Mouse (Mus musculus) lung, postnatal 14 days (tissue): Measurements from ENCODE around the gene Kifap3.

ENCODE experiments used
- DNase-seq: peaks from one replicate; pipeline ENCODE4 v3.0.0; 2021

Gene Kifap3

GRCm38 (mm10) chr1:163898291-163898764 lies 118.9 kb downstream of the Kifap3 start:
- DNase-seq = no peak

GRCm38 (mm10) chr1:163899575-163899974 lies 120.2 kb downstream of the Kifap3 start:
- no peak for DNase-seq

- DNase-seq = no peak
Measured at GRCm38 (mm10) chr1:163900168-163900567, 120.8 kb downstream of the Kifap3 start.

- no peak for DNase-seq
Measured at GRCm38 (mm10) chr1:163903411-163903810, 124.0 kb downstream of the Kifap3 start.

- no peak for DNase-seq
Measured at GRCm38 (mm10) chr1:163907007-163907811, 127.8 kb downstream of the Kifap3 start.

- no peak for DNase-seq
Measured at GRCm38 (mm10) chr1:163908389-163908788, 129.0 kb downstream of the Kifap3 start.

- peak; percentile 46 for DNase-seq
Measured at GRCm38 (mm10) chr1:163910343-163910742, 131.0 kb downstream of the Kifap3 start.

- no peak for DNase-seq
Measured at GRCm38 (mm10) chr1:163910785-163911184, 131.4 kb downstream of the Kifap3 start.

- no peak for DNase-seq
Measured at GRCm38 (mm10) chr1:163911981-163912380, 132.6 kb downstream of the Kifap3 start.

GRCm38 (mm10) chr1:163917349-163918160 lies 138.2 kb downstream of the Kifap3 start:
- no peak for DNase-seq

- no peak for DNase-seq
Measured at GRCm38 (mm10) chr1:163924093-163924492, 144.7 kb downstream of the Kifap3 start.

GRCm38 (mm10) chr1:163928846-163929245 lies 149.5 kb downstream of the Kifap3 start, which contains the start of gene Scyl3:
Gene Scyl3 (plus strand): TSS chr1:163929100.
- DNase-seq = no peak

GRCm38 (mm10) chr1:163929636-163930457 lies 150.5 kb downstream of the Kifap3 start:
- DNase-seq = peak; percentile 92

GRCm38 (mm10) chr1:163930458-163930794 lies 151.0 kb downstream of the Kifap3 start:
- peak; percentile 8 for DNase-seq

- DNase-seq = no peak
Measured at GRCm38 (mm10) chr1:163931801-163932200, 152.4 kb downstream of the Kifap3 start.

- DNase-seq = no peak
Measured at GRCm38 (mm10) chr1:163934591-163934990, 155.2 kb downstream of the Kifap3 start.

- no peak for DNase-seq
Measured at GRCm38 (mm10) chr1:163942056-163942455, 162.7 kb downstream of the Kifap3 start.

GRCm38 (mm10) chr1:163953396-163953795 lies 174.0 kb downstream of the Kifap3 start:
- DNase-seq = no peak

GRCm38 (mm10) chr1:163958036-163958435 lies 178.7 kb downstream of the Kifap3 start:
- DNase-seq = no peak

- no peak for DNase-seq
Measured at GRCm38 (mm10) chr1:163964008-163964689, 184.8 kb downstream of the Kifap3 start.
